Mouse (Mus musculus) frontal cortex, postnatal 10 days (tissue): ENCODE data around the gene Nccrp1.
"Not testable (repeated sequence)": the region's sequence is repeated elsewhere in the genome, so short reads cannot be mapped to it uniquely, and the experiment has no call there.

ENCODE experiments used
- DNase-seq, 2 experiments: peaks; one replicate each; pipeline ENCODE4 v3.0.0; 2022; ENCODE audit warnings: low spot score in 2 of 2, mixed read lengths in 1 of 2

Gene Nccrp1

DNA sequence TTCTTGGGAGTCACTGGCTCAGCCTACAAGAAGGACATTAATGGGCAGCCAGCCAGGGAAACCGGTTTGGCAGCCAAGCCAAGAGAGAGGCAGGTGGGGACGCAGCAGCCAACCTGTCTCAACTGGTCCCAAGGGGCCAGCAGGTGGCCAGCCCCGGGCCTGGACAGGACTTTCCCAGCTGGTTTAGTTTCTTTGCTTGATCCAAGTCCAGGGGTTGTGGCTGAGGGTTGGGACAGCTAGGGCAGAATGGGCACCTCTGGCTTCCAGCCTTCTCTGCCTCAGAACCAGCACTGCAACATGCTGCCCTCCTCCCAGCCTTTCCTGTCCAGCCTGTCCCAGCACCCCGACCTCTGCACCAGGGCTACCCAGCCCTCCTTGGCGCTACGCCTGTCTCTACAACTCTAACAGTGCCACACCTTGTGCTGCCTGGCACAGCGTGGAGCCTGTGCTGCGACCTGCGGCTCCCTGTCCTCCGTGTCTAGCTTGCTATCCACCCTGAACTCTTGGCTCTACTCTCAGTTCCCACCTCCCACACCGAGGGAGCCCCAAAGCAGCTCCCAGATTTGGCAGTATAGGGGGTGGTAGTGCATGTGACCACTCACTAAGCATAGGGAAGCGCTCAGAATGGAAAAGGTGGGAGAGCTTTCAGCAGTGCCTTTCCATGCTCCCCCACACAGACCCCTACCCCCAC, 23.4 kb upstream of the Nccrp1 start:
- no peak for DNase-seq

DNA sequence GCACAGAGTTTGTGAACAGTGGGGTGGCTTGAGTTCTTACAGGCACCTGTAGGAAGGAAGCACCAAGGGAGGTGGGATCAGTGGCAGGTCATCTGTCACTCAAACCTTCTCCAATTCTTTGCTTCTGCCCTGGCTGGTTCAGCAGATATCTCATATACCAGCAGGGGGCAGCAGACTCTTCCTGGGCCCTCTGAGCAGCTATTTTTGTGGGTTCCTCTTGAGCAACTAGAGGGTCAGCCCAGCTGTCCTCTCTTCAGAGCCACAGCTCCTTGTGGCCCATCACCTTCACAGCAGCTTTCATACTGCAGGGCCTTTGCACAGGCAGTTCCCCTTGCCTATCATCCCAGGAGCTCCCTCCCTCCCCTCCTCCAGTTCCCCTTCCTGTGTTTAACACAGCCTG, 21.2 kb upstream of the Nccrp1 start:
- DNase-seq, result no peak

DNA sequence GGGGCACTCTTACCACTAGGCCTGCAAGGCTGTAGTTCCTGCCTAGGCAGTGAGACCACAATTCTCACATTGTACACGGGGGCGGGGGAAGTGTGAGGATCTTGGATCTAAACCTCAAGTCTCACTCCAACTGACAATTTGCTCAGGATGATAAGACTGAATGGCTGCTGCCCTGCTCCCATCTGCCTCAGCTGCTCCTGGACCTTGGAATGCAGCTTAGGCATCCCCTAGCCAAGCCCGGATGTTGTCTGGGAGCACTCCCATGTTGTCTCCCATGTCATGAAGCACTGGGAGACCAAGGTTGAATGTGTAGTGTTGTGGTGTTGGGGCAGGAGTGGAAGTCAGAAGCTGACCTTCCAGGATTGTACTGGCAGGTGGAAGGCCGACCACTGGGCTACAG, 20.5 kb upstream of the Nccrp1 start:
- DNase-seq, result no peak

DNA sequence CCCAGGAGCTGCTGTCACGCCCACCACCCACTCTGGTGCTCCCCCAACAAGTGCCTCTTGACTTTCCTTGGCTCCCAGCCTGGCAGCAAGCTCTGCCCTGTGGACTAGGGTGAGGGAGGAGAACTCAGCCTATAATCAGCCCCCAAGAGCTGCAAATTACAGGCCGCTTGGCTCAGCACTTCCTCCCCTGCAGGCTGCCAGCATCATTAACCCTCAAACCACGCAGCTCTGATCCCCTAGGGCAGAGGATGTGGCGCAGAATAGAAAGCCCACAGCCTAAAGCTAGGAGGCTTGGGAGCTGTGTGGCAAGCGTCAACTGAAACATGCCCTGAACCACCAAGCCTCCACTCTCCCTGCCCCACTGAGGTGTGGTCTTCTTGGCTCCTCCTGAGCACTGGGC, 18.4 kb upstream of the Nccrp1 start:
- DNase-seq, result no peak

DNA sequence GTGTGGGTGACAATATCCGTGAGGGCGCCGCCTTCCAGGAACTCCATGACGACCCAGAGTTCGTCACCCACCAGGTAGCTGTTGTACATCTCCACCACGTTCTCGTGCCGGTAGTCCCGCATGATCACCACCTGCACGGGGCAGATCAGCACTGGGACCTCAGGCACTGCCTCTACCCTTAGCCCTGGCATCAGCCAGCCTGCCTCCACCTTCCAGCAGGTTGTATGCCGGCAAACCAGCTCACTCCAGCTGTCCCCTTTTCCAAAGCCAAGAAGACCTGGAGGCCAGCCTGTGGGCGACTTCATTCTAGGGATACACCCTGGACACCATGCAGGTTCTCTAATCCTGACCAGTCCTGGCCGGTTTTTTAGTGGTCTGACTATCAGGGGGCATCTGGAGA, 15.9 kb upstream of the Nccrp1 start:
- no peak for DNase-seq

DNA sequence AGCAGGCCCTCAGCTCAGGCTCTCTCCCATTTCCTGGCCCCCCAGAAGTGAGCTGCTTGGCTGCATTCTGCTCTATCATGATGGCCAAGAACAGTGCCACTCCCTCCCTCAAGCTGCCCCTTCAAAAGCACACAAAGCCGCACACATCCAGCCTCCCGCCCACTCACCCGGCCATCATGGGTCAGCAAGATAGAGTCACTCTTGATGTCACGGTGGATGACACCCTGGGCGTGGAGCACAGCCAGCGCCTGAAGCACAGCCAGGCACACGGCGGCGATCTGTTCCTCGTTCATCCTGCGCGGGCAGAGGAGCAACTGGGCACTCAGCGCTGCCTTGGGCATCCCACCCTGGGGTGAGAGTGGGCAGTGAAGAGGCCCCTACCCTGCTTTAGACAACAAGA, 15.3 kb upstream of the Nccrp1 start:
- no peak for DNase-seq

DNA sequence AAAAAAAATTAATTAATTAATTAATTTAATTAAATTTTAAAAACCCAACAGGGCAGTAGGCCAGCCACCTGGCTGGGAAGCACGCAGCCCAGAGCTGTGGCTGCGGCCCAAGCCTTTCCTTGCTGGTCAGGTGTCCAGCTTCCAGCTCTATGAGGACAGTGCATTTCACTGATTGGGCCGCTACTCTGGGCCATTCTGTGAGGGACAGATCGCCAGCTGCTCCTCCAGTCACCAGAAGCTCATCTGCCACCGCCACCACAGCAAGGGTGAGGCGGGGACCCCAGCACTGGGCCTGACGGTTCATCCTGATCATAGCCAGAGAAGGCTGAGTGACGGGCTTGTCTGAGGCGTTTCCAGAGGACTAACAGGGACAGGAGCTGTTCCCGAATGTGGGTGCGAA, 14.9 kb upstream of the Nccrp1 start:
- DNase-seq, result no peak

DNA sequence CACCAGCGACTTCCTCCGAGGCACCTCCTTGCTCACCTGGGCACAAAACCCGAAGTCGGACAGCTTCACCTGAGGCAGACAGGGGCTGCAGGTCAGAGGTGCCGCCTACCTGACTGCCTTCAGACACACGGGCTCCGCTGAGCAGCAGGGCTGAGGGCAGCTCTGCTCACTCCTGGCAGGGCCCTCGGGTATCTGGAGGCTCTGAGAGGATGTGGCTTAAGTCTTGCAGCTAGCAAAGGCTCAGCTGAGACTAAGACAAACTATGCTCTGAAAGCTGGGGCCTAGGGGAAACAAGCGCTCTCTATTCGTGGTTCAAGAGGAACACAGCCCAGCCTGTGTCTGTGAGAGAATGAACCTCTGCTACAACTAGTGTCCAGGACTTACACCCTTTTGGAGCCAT, 13.8 kb upstream of the Nccrp1 start:
- no peak for DNase-seq

DNA sequence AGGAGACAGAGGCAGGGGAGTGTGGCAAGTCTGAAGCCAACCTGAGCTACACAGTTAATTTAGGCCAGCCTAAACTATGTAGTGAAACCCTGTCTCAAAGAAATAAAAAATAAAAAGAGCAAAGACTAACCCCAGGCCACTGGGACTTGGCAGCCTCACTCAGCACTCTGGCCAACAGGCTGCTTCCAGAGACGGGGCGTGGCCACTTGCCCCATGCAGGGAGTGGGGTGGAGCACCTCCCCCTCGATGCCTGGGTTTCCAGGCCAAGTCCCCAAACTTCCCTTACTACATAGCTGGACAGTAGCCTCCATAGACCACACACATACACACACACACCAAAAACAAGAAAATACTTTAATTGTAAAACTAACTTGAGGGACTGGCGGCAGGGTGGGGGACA, 11.4 kb upstream of the Nccrp1 start:
- no peak for DNase-seq

DNA sequence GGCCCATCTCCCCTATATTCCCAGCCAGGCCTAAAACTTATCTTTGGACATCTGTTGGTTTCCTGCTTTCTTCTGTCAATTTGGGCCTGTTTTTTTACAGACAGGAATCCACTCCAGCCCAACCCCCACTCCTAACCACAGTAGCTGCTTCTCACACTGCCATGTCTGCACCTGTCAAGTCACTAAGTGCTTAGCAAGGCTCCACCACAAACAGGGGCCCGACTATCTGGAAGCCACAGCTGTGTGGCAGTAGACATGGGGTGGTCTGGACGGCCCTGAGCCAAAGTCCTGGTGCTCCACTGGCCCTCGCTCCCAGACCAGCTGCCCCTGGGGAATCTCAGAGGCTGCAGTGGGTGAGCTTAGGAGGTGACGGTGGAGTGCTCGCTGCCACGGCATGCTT, 10.7 kb upstream of the Nccrp1 start:
- no peak for DNase-seq

DNA sequence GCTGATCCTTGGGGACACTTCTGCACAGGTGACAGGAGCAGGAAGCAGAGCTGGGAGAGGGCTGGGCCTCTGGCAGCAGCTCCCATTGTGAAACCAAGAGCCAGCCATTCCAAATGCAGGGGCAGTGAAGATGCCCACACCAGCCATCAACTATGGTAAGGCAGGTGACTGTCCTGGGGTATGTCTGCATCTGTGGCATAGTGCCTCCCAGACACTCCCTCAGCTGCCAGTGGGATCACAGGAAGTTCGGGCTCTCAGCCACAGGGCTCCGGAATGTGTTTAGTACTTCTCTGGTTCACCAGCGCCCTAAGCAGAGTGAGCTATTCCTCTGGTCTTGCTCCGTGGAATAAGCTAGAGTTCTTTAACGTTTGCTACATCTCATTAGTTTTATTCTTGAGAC, 10.0 kb upstream of the Nccrp1 start:
- DNase-seq, result no peak

DNA sequence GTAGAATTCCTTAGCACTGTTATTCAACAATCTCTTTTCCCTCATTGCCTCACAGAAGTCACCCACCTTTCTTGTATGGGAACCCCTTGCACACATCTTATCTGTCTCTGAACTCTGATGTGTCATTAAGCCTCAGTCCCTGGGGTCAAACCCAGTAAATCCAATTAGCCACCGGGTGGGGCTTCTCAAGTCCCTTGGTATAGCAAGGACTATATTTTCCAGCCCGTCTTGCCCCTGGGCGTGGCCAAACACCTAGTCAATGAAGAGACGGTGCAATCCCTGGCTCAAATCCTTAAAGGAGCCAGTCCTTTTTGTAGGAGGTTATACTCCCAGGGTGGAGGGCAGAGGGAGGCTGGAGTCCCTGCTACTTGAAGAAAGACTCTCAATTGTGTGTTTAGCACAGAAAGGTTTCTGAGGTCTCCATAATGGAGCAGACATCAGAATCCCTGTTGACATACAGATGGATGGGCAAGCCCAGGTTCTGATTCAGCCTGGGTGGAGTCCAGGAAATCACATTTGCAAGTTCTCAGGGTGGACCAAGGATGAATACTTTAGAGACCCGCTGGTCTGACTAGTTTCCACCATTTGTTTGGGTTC, 9.0 kb upstream of the Nccrp1 start:
- DNase-seq, result no peak

DNA sequence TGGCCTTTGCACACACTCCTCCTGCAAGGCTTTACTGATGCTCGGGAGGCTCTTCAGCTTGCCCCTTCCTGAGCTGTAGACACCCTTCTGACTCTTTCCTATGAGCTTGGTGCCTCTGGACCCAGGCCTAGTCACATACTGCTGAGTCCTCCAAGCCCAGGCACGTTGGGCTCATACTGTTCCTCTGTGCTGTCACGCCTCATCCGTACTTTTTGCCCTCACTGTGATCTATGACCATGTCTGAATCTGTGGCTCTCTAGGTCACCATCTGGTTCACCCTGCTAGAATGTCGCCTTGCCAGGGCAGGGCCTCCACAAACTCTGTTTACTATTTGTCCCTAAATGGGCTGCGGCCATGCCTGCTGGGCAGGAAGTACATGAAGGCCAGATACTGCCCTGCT, 6.0 kb upstream of the Nccrp1 start:
- no peak for DNase-seq

DNA sequence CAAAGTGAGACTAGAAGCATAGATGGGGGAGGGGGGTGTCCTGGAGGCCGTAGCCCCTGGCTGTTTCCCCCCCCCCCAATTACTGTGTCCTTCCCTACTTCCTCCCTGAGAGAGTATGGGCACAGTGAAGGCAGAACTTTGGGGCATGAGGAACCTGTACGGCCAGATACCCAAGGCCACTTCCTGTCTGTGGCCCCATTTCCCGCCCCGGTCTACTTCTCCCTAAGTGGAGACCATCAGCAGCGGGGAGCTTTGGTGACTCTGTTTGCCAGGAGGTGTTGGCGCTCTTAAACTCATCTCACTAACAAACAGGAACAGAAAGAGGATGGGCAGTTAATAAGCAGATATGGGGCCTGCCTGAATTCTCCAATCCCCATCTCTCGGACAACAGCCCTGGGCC, 574 bp upstream of the Nccrp1 start:
- no peak for DNase-seq

DNA sequence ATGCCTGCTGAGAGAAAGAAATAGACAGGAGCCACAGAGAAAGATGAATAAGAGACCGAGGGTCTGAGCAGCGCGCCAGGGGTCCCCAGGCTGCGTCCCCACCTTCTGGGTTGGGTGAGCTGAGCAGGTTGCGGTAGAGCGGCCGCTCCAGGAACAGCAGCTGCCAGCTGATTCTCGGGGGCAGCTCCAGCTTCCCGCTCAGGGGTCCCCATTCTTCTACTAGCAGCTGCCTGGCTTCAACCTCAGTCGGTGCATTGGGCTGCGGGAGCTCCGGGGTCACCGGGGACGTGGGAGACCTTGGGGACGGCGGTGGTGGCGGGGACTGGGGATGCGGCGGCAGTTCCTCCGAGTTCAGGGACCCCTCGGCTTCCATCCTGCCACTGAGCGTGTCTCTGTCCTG, 405 bp downstream of the Nccrp1 start:
- DNase-seq, result no peak

DNA sequence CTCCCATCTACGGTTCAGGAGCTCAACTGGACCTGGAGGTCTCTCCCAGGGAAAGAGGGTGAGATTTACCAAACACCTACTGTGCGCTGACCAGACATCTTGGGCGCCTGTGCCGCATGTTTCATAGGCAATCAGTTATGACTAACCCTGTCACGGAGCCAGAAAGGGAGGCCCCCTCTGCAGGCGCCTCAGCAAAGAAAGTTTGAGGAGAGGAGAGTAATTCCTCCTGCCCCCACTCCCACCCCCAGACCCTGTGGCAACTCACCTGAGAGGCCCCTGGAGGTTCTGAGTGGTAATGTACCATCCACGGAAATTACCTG, 1.2 kb downstream of the Nccrp1 start:
- DNase-seq, result no peak

DNA sequence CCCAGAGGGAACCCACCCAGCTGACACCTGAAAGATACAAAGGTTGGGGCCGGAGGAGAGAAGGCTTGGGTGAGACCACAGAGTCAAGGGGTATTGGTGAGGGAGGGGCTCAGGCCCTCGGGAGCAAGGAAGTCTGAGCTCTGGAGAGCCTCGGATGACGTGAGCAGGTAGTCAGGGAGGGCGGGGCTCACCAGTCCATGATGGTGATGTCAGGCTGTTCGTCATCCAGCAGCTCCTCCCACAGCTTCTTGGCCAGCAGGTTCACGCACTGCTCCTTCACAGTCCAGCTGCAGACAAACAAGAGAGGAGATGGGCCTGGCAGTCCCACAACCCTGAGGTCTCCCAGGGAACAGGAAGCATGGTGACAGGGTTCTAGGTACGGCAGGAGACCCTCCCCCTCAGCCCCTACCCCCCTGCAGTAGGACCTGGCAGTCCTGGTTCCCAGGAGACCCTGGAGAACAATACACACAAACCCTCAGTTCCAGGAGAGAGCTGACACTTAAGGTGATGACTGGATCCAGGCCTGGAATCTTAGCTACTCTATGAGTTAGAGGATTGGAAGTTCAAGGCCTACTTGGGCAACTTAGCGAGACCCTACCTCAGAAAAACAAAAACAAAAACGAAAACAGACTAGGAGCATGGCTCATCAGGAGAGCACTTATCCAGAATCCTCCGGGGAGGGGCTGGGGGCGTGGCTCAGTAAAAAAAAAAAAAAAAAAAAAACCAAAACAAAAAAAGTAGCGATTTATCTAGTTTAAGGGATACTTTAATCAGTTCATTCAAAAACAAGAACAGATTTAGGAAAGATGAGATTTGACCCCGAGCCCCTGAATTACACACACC, 1.8 kb downstream of the Nccrp1 start:
- no peak for DNase-seq

DNA sequence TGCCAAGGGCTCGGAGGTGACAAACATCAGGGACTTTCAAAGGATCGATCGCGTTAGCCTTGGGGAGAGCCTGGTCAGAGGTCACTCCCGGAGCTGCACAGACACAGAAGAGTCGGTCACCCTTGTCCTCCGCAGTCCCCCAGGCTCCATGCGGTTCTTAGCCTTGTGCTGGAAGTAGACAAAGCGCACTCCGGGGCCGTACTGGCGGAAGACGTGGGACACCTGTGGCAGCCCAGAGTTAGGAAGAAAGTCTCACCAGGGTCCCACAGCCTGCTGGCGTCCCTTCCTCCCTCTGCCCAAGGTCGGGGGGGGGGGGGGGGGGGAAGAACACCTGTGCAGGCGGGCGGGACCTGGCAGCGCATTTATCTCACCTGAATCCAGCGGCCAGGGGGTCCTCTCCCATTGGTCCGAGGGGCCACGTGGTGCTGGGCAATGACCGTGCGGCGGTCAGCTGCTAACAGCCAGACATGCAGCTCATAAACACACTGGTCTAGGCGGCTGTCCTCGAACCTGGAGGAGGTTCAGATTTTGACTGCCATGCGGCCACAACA, 2.9 kb downstream of the Nccrp1 start:
- DNase-seq, result no peak

DNA sequence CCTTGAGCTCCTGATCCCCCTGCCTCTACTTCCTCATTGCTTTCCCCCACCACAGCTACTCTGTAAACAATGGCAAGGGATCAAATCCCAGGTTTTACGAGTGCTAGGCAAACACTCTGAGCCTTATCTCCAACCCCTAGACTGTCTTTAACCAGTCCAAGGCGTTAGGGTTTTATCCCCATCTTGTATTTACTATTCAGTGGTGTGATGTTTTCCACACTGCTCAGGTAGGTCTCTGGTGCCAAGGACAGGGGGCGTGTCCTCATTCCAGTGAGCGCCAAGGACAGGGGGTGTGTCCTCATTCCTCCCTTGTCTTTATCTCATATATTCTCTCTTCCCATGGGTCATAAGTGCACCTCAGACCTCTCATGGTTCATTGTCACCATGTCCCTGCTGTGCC, 6.5 kb downstream of the Nccrp1 start, which contains the start of gene Sycn:
Gene Sycn, plus strand, starts transcription at position 360 of the 400 bp plus-strand sequence.
- no peak for DNase-seq

DNA sequence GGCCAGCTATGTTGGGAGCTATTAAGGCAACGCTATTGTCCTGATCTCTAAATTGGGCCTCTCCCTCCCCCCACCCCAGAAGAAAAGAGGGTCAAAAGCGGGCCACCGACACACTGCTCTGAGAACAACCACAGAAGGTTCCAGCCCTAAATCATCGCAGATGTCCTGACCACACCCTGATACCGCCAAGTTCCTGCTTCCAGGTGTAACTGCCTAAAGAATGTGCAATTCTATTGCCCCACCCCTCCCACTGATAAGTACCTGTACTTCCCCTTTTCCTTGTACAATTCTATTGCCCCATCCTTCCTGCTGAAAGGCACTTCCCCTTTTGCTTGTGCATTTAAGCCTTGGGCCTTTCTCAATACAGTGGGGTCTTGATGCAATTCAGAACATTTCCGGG, 8.2 kb downstream of the Nccrp1 start:
- DNase-seq, result not testable (repeated sequence)

DNA sequence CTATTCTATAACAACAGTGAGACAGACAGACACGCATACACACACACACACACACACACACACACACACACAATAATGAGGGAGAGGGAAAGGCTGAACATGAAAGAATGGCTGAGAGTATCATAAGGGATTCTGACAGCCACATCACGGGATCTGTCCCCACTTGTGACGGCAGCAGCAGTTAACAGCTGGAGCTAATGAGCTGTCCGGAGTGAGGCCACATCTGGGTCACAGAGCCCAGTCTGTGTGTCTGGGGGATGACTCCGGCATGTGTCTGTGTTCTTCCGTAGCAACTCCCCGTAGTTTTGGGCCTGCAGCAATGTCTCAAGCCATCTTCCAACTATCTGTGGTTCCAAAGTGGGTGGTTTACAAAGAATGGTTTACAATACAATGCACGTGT, 15.0 kb downstream of the Nccrp1 start:
- no peak for DNase-seq

DNA sequence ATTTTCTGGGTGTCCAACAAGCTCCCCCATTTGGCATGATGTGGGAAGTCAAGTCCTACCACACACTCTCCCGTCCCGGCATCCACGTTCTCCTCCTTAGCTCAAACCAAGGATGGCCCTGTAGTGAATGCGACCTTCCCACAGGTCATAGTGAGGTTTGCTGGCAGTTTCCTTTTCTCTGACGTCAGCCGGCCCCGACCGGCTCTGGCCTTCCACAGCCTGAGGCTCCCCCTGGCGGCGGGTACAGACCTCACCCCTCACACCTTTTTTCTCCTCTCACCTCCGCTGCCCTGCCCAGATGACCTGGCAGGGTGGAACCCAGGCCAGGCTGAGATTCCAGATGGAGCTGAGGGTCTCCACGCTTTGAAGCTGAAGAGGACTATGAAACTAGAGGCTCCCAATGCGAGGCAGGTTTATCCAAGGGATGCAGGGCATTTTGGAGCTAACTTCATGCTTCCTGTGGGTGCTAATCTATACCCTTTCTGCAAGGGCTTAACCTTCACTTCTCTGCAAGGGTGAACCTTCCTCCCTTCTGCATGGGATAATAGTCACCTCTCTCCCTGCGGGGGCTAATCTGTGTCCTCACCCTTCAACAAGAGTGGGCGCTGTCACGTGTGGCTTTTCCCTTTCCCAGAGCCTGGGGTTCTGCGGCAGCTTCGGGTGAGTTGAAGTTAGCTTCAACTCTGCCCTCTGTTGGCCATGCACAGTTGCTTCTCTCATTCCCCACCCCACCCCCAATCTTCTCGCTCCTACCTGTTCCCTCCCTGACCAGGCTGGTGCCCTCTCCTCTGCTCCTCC, 18.9 kb downstream of the Nccrp1 start:
- DNase-seq, result peak in 1 of 2 experiments; percentile 61
